Mouse (Mus musculus) ES-E14 (cell line): Measurements from ENCODE around the gene Vps35l.

ENCODE experiments used
- CHD2 ChIP-seq: IDR thresholded peaks from 2 replicates; pipeline ENCODE4 v1.6.1; 2014; ENCODE audit warnings: mild to moderate bottlenecking, low read depth, low read length, inconsistent platforms
- HCFC1 ChIP-seq: IDR thresholded peaks from 2 replicates; pipeline ENCODE4 v1.6.1; 2012; ENCODE audit warnings: low read length, inconsistent platforms, borderline replicate concordance; ENCODE audit not compliant: insufficient read depth
- MAFK ChIP-seq: IDR thresholded peaks from 2 replicates; pipeline ENCODE4 v1.6.1; 2014; ENCODE audit warnings: mild to moderate bottlenecking, low read depth, low read length, inconsistent platforms; ENCODE audit not compliant: insufficient read depth
- ZC3H11A ChIP-seq: IDR thresholded peaks from 2 replicates; pipeline ENCODE4 v1.6.1; 2012; ENCODE audit warnings: low read depth, mild to moderate bottlenecking, inconsistent platforms, low read length, borderline replicate concordance

GRCm38 (mm10) chr7:118755756-118756155, 15.7 kb downstream of the Vps35l start:
- no peak for TF ChIP-seq CHD2
- no peak for TF ChIP-seq HCFC1
- no peak for TF ChIP-seq ZC3H11A
- no peak for TF ChIP-seq MAFK
